Mouse (Mus musculus) stomach, embryonic 16.5 days (tissue): ENCODE measurements around the gene Il1f5. TPM values are rescaled to one million over a fixed set of nuclear protein-coding genes. Genes with fewer than 3 reads are reported as not detected.

ENCODE experiments used
- ATAC-seq: fragments of 200-750 bp; cut with Nextera tagmentation; 2 replicates; pipeline ENCODE4 v1.8.0; 2017; ENCODE audit warnings: moderate number of reproducible peaks, moderate TSS enrichment; ENCODE audit not compliant: insufficient read depth, low FRiP score
- H3K27ac ChIP-seq: fragments of 300-500 bp; sonication (generic); 2 replicates; pipeline ENCODE4 v1.5.1; 2014; ENCODE audit warnings: low read length
- H3K27me3 ChIP-seq: fragments of 300-500 bp; sonication (generic); 2 replicates; pipeline ENCODE4 v1.6.1; 2014; ENCODE audit warnings: low read length, control low read depth, mixed read lengths; ENCODE audit not compliant: control insufficient read depth, insufficient read depth
- H3K36me3 ChIP-seq: fragments of 300-500 bp; sonication (generic); 2 replicates; pipeline ENCODE4 v1.6.1; 2014; ENCODE audit warnings: low read length; ENCODE audit not compliant: control insufficient read depth, insufficient read depth
- H3K4me1 ChIP-seq: fragments of 300-500 bp; sonication (generic); 2 replicates; pipeline ENCODE4 v1.6.1; 2014; ENCODE audit warnings: low read length, control low read depth, mixed read lengths; ENCODE audit not compliant: control insufficient read depth, insufficient read depth
- H3K4me2 ChIP-seq: fragments of 300-500 bp; sonication (generic); 2 replicates; pipeline ENCODE4 v1.6.1; 2014; ENCODE audit warnings: low read depth, low read length, mixed read lengths
- H3K4me3 ChIP-seq: fragments of 300-500 bp; sonication (generic); replicated peaks from 2 replicates; pipeline ENCODE4 v1.5.1; 2014; ENCODE audit warnings: mild to moderate bottlenecking, low read length
- H3K9ac ChIP-seq: fragments of 300-500 bp; sonication (generic); 2 replicates; pipeline ENCODE4 v1.6.1; 2014; ENCODE audit warnings: low read length
- H3K9me3 ChIP-seq: fragments of 300-500 bp; sonication (generic); replicated peaks from 2 replicates; pipeline ENCODE4 v1.6.1; 2016; ENCODE audit warnings: low read length, control low read depth; ENCODE audit not compliant: control insufficient read depth
- WGBS: fragments of 180-500 bp; shearing (Covaris S2); extraction: QIAGEN DNeasy Blood & Tissue Kit; methylation state at CpG from one replicate; pipeline ENCODE4 v1.1.7; 2014; 5-methylcytosine and 5-hydroxymethylcytosine counted together
- polyA plus RNA-seq: library from polyadenylated mRNA; unstranded; fragments of >200 nt; fragmentation: Nextera tagmentation; extraction: Ambion mirVana; gene quantifications from 2 replicates; pipeline ENCODE4 v1.2.1, GENCODE M21; 2015

The Il1f5 gene
- 0.15 TPM in 1 of 2 replicates, not detected in the other for polyA plus RNA-seq

- Histone ChIP-seq H3K9ac (no peak within 1 kb of the TSS), H3K4me3 (no peak within 1 kb of the TSS), H3K9me3 (no peaks in the 10 kb centered on the region), H3K27ac (no peak within 1 kb of the TSS), H3K4me2 (no peak within 1 kb of the TSS), H3K36me3 (no peaks in the 10 kb centered on the region), H3K4me1 (no peaks in the 10 kb centered on the region), H3K27me3 (no peaks in the 10 kb centered on the region)
- no peak for ATAC-seq
These were observed at the start of gene Il1f5 for GRCm38 (mm10) chr2:24276654-24277053. Gene Il1f5 (plus strand): TSS chr2:24276954.

GRCm38 (mm10) chr2:24227191-24227590 is 49.6 kb upstream of the Il1f5 start:
- H3K27me3 ChIP-seq: no peaks in the 10 kb centered on the region
- no peak overlapping the region for H3K4me3 ChIP-seq
- no peak overlapping the region for H3K27ac ChIP-seq
- no peaks in the 10 kb centered on the region for H3K9me3 ChIP-seq
- no peak for ATAC-seq
- no peak overlapping the region for H3K4me2 ChIP-seq
- H3K4me1 ChIP-seq: no peaks in the 10 kb centered on the region
- H3K36me3 ChIP-seq: no peaks in the 10 kb centered on the region
- WGBS: 74% methylated on average over 2 of the region's 2 CpGs
- no peak overlapping the region for H3K9ac ChIP-seq

GRCm38 (mm10) chr2:24267503-24267902 is 9.3 kb upstream of the Il1f5 start:
- Histone ChIP-seq H3K4me3 (no peak overlapping the region), H3K9ac (no peak overlapping the region), H3K27ac (no peak overlapping the region), H3K27me3 (no peaks in the 10 kb centered on the region), H3K36me3 (no peaks in the 10 kb centered on the region), H3K9me3 (no peaks in the 10 kb centered on the region), H3K4me2 (no peak overlapping the region), H3K4me1 (no peaks in the 10 kb centered on the region)
- ATAC-seq: no peak
- WGBS: 60% methylated on average over 1 of the region's 1 CpGs

GRCm38 (mm10) chr2:24273619-24274018 is 3.1 kb upstream of the Il1f5 start:
- no peaks in the 10 kb centered on the region for H3K27me3 ChIP-seq
- H3K4me3 ChIP-seq: no peak overlapping the region
- no peaks in the 10 kb centered on the region for H3K4me1 ChIP-seq
- ATAC-seq: no peak
- H3K36me3 ChIP-seq: no peaks in the 10 kb centered on the region
- WGBS: 66% methylated on average over 2 of the region's 2 CpGs
- no peaks in the 10 kb centered on the region for H3K9me3 ChIP-seq
- H3K9ac ChIP-seq: no peak overlapping the region
- H3K4me2 ChIP-seq: no peak overlapping the region
- no peak overlapping the region for H3K27ac ChIP-seq

GRCm38 (mm10) chr2:24275146-24275545 is 1.6 kb upstream of the Il1f5 start:
- no peaks in the 10 kb centered on the region for H3K36me3 ChIP-seq

GRCm38 (mm10) chr2:24290896-24291295 is 14.1 kb downstream of the Il1f5 start, which contains the start of gene Il1f10:
Gene Il1f10 (plus strand): TSS chr2:24291196.
- H3K4me1 ChIP-seq: no peaks in the 10 kb centered on the region
- H3K4me3 ChIP-seq: no peak within 1 kb of the TSS
- ATAC-seq: no peak
- H3K4me2 ChIP-seq: no peak within 1 kb of the TSS
- no peaks in the 10 kb centered on the region for H3K36me3 ChIP-seq
- H3K27me3 ChIP-seq: no peaks in the 10 kb centered on the region
- no peak within 1 kb of the TSS for H3K9ac ChIP-seq
- H3K9me3 ChIP-seq: no peaks in the 10 kb centered on the region
- H3K27ac ChIP-seq: no peak within 1 kb of the TSS
- WGBS: 73% methylated on average over 5 of the region's 5 CpGs

More at GRCm38 (mm10) chr2:24275146-24275545, 1.6 kb upstream of the Il1f5 start:
- H3K4me1 ChIP-seq: no peaks in the 10 kb centered on the region
- H3K4me3 ChIP-seq: no peak overlapping the region
- H3K27me3 ChIP-seq: no peaks in the 10 kb centered on the region
- H3K9ac ChIP-seq: no peak overlapping the region
- H3K9me3 ChIP-seq: no peaks in the 10 kb centered on the region
- ATAC-seq: no peak
- H3K4me2 ChIP-seq: no peak overlapping the region
- H3K27ac ChIP-seq: no peak overlapping the region
- WGBS: 38% methylated on average over 1 of the region's 1 CpGs

- Histone ChIP-seq H3K4me1 (no peaks in the 10 kb centered on the region), H3K4me2 (no peak overlapping the region), H3K27ac (no peak overlapping the region), H3K27me3 (no peaks in the 10 kb centered on the region), H3K36me3 (no peaks in the 10 kb centered on the region), H3K4me3 (no peak overlapping the region), H3K9ac (no peak overlapping the region), H3K9me3 (no peaks in the 10 kb centered on the region)
- no peak for ATAC-seq
- 31% methylated on average over 1 of the region's 1 CpGs for WGBS
These were observed 17.9 kb downstream of the Il1f5 start for GRCm38 (mm10) chr2:24294616-24295015.

- Histone ChIP-seq H3K4me3 (no peak overlapping the region), H3K27ac (no peak overlapping the region), H3K9ac (no peak overlapping the region), H3K27me3 (no peaks in the 10 kb centered on the region), H3K4me2 (no peak overlapping the region), H3K9me3 (no peaks in the 10 kb centered on the region), H3K36me3 (no peaks in the 10 kb centered on the region), H3K4me1 (no peaks in the 10 kb centered on the region)
- no peak for ATAC-seq
- 3% methylated on average over 3 of the region's 3 CpGs for WGBS
These were observed 20.1 kb downstream of the Il1f5 start for GRCm38 (mm10) chr2:24296837-24297236.

- Histone ChIP-seq H3K9ac (no peak overlapping the region), H3K4me3 (no peak overlapping the region), H3K4me1 (no peaks in the 10 kb centered on the region), H3K4me2 (no peak overlapping the region), H3K9me3 (no peaks in the 10 kb centered on the region), H3K36me3 (no peaks in the 10 kb centered on the region), H3K27ac (no peak overlapping the region), H3K27me3 (no peaks in the 10 kb centered on the region)
- 52% methylated on average over 6 of the region's 6 CpGs for WGBS
- no peak for ATAC-seq
These were observed 34.7 kb downstream of the Il1f5 start for GRCm38 (mm10) chr2:24311302-24312001.
